Mouse (Mus musculus) CH12.LX (cell line): Measurements from ENCODE around the gene Aip. TPM values are rescaled to one million over a fixed set of nuclear protein-coding genes. Genes with fewer than 3 reads are reported as not detected.

Source experiments
- DNase-seq: peaks from one replicate; pipeline ENCODE4 v3.0.0-alpha.2; 2013; ENCODE audit errors: extremely low read depth
- H3K27ac ChIP-seq: 2 replicates; pipeline ENCODE4 v1.5.1; 2012; ENCODE audit warnings: low read depth, mild to moderate bottlenecking, control low read depth, moderate library complexity; ENCODE audit not compliant: insufficient read depth
- H3K27me3 ChIP-seq: replicated peaks from 2 replicates; pipeline ENCODE3; 2012; ENCODE audit warnings: inconsistent platforms
- H3K36me3 ChIP-seq, 2 experiments: replicated peaks in 1 of 2; 2 replicates each; pipeline versions ENCODE3 to v1.6.1; 2012; ENCODE audit warnings: inconsistent platforms in 1 of 2, low read length in 1 of 2, mild to moderate bottlenecking in 1 of 2, mixed read lengths in 1 of 2, moderate library complexity in 1 of 2; ENCODE audit not compliant: control insufficient read depth in 1 of 2, insufficient read depth in 1 of 2
- H3K4me1 ChIP-seq, 2 experiments: 2 replicates each; pipeline ENCODE4 v1.6.1; 2012; ENCODE audit warnings: inconsistent platforms in 1 of 2, moderate library complexity in 1 of 2; ENCODE audit not compliant: insufficient read depth in 2 of 2, control insufficient read depth in 1 of 2
- H3K4me2 ChIP-seq: 2 replicates; pipeline ENCODE4 v1.6.1; 2012; ENCODE audit warnings: low read depth, mild to moderate bottlenecking, control low read depth; ENCODE audit not compliant: poor library complexity, insufficient read depth, severe bottlenecking
- H3K4me3 ChIP-seq, 3 experiments: fragments of 150-350 bp in 1 of 3; sonication (generic) in 1 of 3; replicated peaks in 1 of 3; 2 replicates each; pipeline versions ENCODE3 to v1.5.1; 2011 to 2012; ENCODE audit warnings: low read depth in 2 of 3, low read length in 2 of 3, mild to moderate bottlenecking in 2 of 3, moderate library complexity in 2 of 3, control low read depth in 1 of 3, improper control_type of control experiment in 1 of 3, inconsistent platforms in 1 of 3, mixed read lengths in 1 of 3; ENCODE audit not compliant: poor library complexity in 1 of 3
- H3K79me2 ChIP-seq: replicated peaks from 2 replicates; pipeline ENCODE4 v1.6.1; 2012; ENCODE audit warnings: mild to moderate bottlenecking, moderate library complexity; ENCODE audit not compliant: control insufficient read depth, poor library complexity, insufficient read depth, severe bottlenecking; ENCODE audit errors: extremely low read depth
- H3K9ac ChIP-seq: 2 replicates; pipeline ENCODE4 v1.6.1; 2012; ENCODE audit warnings: low read depth, mild to moderate bottlenecking, control low read depth, moderate library complexity; ENCODE audit not compliant: insufficient read depth
- H3K9me3 ChIP-seq: replicated peaks from 2 replicates; pipeline ENCODE3; 2012; ENCODE audit warnings: low read length, inconsistent platforms, mixed read lengths
- BHLHE40 ChIP-seq: IDR thresholded peaks from 2 replicates; pipeline ENCODE4 v1.6.1; 2011; ENCODE audit warnings: mild to moderate bottlenecking, low read depth, low read length, improper control_type of control experiment
- CHD1 ChIP-seq: IDR thresholded peaks from 2 replicates; pipeline ENCODE4 v1.6.1; 2012; ENCODE audit warnings: low read depth, low read length, improper control_type of control experiment, inconsistent platforms
- CTCF ChIP-seq, 2 experiments: IDR thresholded peaks in 1 of 2; conservative IDR thresholded peaks in 1 of 2; 2 replicates each; pipeline ENCODE4 v1.5.1; 2011 to 2012; ENCODE audit warnings: low read depth in 2 of 2, low read length in 2 of 2, improper control_type of control experiment in 1 of 2, inconsistent platforms in 1 of 2, mild to moderate bottlenecking in 1 of 2, moderate library complexity in 1 of 2
- ETS1 ChIP-seq: conservative IDR thresholded peaks from 2 replicates; pipeline ENCODE4 v1.6.1; 2012; ENCODE audit warnings: low read depth, mild to moderate bottlenecking, inconsistent platforms, low read length, improper control_type of control experiment, moderate library complexity
- KAT2A ChIP-seq: IDR thresholded peaks from 2 replicates; pipeline ENCODE4 v1.6.1; 2012; ENCODE audit warnings: low read length, improper control_type of control experiment, inconsistent platforms; ENCODE audit not compliant: insufficient replicate concordance
- MAFK ChIP-seq: IDR thresholded peaks from 2 replicates; pipeline ENCODE4 v1.6.1; 2011; ENCODE audit warnings: low read length, improper control_type of control experiment; ENCODE audit not compliant: insufficient replicate concordance
- MEF2A ChIP-seq: IDR thresholded peaks from 2 replicates; pipeline ENCODE4 v1.6.1; 2014; ENCODE audit warnings: low read depth, mild to moderate bottlenecking, inconsistent platforms, low read length, improper control_type of control experiment, borderline replicate concordance
- MXI1 ChIP-seq: IDR thresholded peaks from 2 replicates; pipeline ENCODE4 v1.6.1; 2011; ENCODE audit warnings: mild to moderate bottlenecking, low read depth, low read length, improper control_type of control experiment
- MYC ChIP-seq: IDR thresholded peaks from 2 replicates; pipeline ENCODE4 v1.6.1; 2011; ENCODE audit warnings: low read depth, mild to moderate bottlenecking, improper control_type of control experiment, low read length
- NRF1 ChIP-seq: IDR thresholded peaks from 2 replicates; pipeline ENCODE4 v1.6.1; 2014; ENCODE audit warnings: low read depth, mild to moderate bottlenecking, inconsistent platforms, low read length, improper control_type of control experiment, moderate library complexity
- POLR2A ChIP-seq: IDR thresholded peaks from 2 replicates; pipeline ENCODE4 v1.6.1; 2011; ENCODE audit warnings: low read depth, mild to moderate bottlenecking, improper control_type of control experiment, low read length
- RAD21 ChIP-seq: IDR thresholded peaks from 2 replicates; pipeline ENCODE4 v1.6.1; 2011; ENCODE audit warnings: low read depth, mild to moderate bottlenecking, low read length, improper control_type of control experiment, moderate library complexity
- SMC3 ChIP-seq: IDR thresholded peaks from 2 replicates; pipeline ENCODE4 v1.6.1; 2011; ENCODE audit warnings: low read depth, low read length, improper control_type of control experiment
- UBTF ChIP-seq: IDR thresholded peaks from 2 replicates; pipeline ENCODE4 v1.6.1; 2012; ENCODE audit warnings: low read depth, mild to moderate bottlenecking, inconsistent platforms, low read length, improper control_type of control experiment, moderate library complexity
- ZMIZ1 ChIP-seq: IDR thresholded peaks from 2 replicates; pipeline ENCODE4 v1.6.1; 2012; ENCODE audit warnings: low read depth, mild to moderate bottlenecking, inconsistent platforms, low read length, improper control_type of control experiment
- dilution Hi-C: fragments of 300-500 bp; cut with MboI; formaldehyde crosslinking; loops from 2 replicates; pipeline ENCODE4 v1.14.3; 2020; ENCODE audit warnings: low sequenced_read_pairs; ENCODE audit not compliant: extremely low pct_unique_long_range_greater_than_20kb, extremely low pct_ligation_motif_present
- in situ Hi-C: fragments of 300-500 bp; cut with MboI; formaldehyde crosslinking; loops from 3 replicates; pipeline ENCODE4 v1.14.3; 2019; ENCODE audit warnings: low sequenced_read_pairs, low pct_ligation_motif_present, low pct_unique_long_range_greater_than_20kb, mixed read lengths
- polyA plus RNA-seq: library from polyadenylated mRNA; unstranded; fragments of >175 nt; gene quantifications from 2 replicates; pipeline ENCODE4 v1.2.1, GENCODE M21; 2012; ENCODE audit warnings: low read depth; ENCODE audit not compliant: insufficient read length
- total RNA-seq, 2 experiments: library from RNA; depleted of rRNA; stranded (reverse); fragments of 300-350 nt in 1 of 2; fragments of >200 nt in 1 of 2; gene quantifications; 2 replicates each; pipeline ENCODE4 v1.2.3; 2012 to 2014

Gene Aip
- total and polyA plus RNA-seq, 3 experiments: 11.7 to 64.8 (median 39.7) TPM

- no peak overlapping the region for H3K27ac ChIP-seq
- no peak overlapping the region for H3K4me3 ChIP-seq
Observed at GRCm38 (mm10) chr19:4103294-4103693, 22.4 kb downstream of the Aip start.

GRCm38 (mm10) chr19:4102626-4103025 is 23.0 kb downstream of the Aip start:
- H3K4me2 ChIP-seq: no peak overlapping the region
- peaks cover 9% of the 10 kb centered on the region for H3K79me2 ChIP-seq
- no peaks in the 10 kb centered on the region for H3K9me3 ChIP-seq
- H3K27ac ChIP-seq: no peak overlapping the region
- in situ Hi-C loops: no loop called here
- H3K9ac ChIP-seq: no peak overlapping the region
- no peaks in the 10 kb centered on the region for H3K27me3 ChIP-seq
- peaks cover 18 to 64% of the 10 kb centered on the region in 2 experiments for H3K4me1 ChIP-seq
- dilution Hi-C loops: no loop called here
- TF ChIP-seq CHD1 (no peak), SMC3 (no peak), ETS1 (no peak), RAD21 (no peak)
- H3K36me3 ChIP-seq: peaks cover 46 to 71% of the 10 kb centered on the region in 2 experiments
- H3K4me3 ChIP-seq: no peak overlapping the region
- no peak for DNase-seq

More at GRCm38 (mm10) chr19:4103294-4103693, 22.4 kb downstream of the Aip start:
- in situ Hi-C loops: no loop called here
- Histone ChIP-seq H3K9ac (no peak overlapping the region), H3K79me2 (0 out of 2 replicates have a peak, but pooled peaks cover 3% of the 10 kb centered on the region), H3K36me3 (peaks cover 50 to 75% of the 10 kb centered on the region in 2 experiments), H3K27me3 (no peaks in the 10 kb centered on the region), H3K4me2 (no peak overlapping the region), H3K9me3 (no peaks in the 10 kb centered on the region), H3K4me1 (peaks cover 18 to 59% of the 10 kb centered on the region in 2 experiments)
- no peak for DNase-seq
- TF ChIP-seq UBTF (no peak), KAT2A (no peak), POLR2A (no peak), MAFK (no peak), MXI1 (no peak)
- dilution Hi-C loops: no loop called here

GRCm38 (mm10) chr19:4102049-4102448 is 23.6 kb downstream of the Aip start:
- peaks cover 44 to 65% of the 10 kb centered on the region in 2 experiments for H3K36me3 ChIP-seq
- dilution Hi-C loops: no loop called here
- H3K27me3 ChIP-seq: no peaks in the 10 kb centered on the region
- no peak overlapping the region for H3K27ac ChIP-seq
- H3K9ac ChIP-seq: no peak overlapping the region
- DNase-seq: no peak
- peaks cover 9% of the 10 kb centered on the region for H3K79me2 ChIP-seq
- TF ChIP-seq ETS1 (no peak), MEF2A (no peak), NRF1 (no peak), ZMIZ1 (no peak), MXI1 (no peak), MYC (no peak), CTCF (conservative IDR thresholded peaks at IDR 0.05 in 1 of 2, IDR thresholded peaks at IDR 0.05 in 1 of 2; ENCODE audit: low read depth in 2 of 2, low read length in 2 of 2) (no peak), BHLHE40 (no peak)
- peaks cover 18 to 64% of the 10 kb centered on the region in 2 experiments for H3K4me1 ChIP-seq
- in situ Hi-C loops: no loop called here
- no peaks in the 10 kb centered on the region for H3K9me3 ChIP-seq
- no peak overlapping the region for H3K4me2 ChIP-seq
- H3K4me3 ChIP-seq: no peak overlapping the region
